Mouse (Mus musculus) Patski (cell line): ENCODE data around the gene Rpl26. TPM values are rescaled to one million over a fixed set of nuclear protein-coding genes. Genes with fewer than 3 reads are reported as not detected.

Experiments used
- ATAC-seq: fragments of 100-300 bp; one replicate; pipeline ENCODE4 v1.8.0; 2021
- CTCF ChIA-PET: fragments of 350-600 bp; sonication (Branson Sonifier 250); formaldehyde crosslinking; loops from one replicate; lab custom pipeline; 2022; ENCODE audit warnings: inconsistent platforms; lab: Charles Lee
- POLR2A ChIA-PET: fragments of 350-600 bp; sonication (Branson Sonifier 250); formaldehyde crosslinking; loops from one replicate; lab custom pipeline; 2022; ENCODE audit warnings: antibody characterized with exemption, inconsistent platforms; lab: Charles Lee
- DNase-seq: peaks from one replicate; pipeline ENCODE4 v3.0.0-alpha.2; 2011; ENCODE audit warnings: low read depth, low spot score
- H3K27me3 ChIP-seq: fragments of 371-371 bp; one replicate; pipeline ENCODE4 v1.5.1; 2021
- CTCF ChIP-seq: fragments of 100-300 bp; IDR thresholded peaks from one replicate; pipeline ENCODE4 v1.5.1; 2021
- in situ Hi-C: fragments of 300-500 bp; cut with MboI; formaldehyde crosslinking; loops from 3 replicates; pipeline ENCODE4 v1.11.1; 2018; ENCODE audit warnings: low pct_unique_long_range_greater_than_20kb, mixed read lengths
- polyA plus RNA-seq: library from polyadenylated mRNA; unstranded; gene quantifications from one replicate; pipeline ENCODE4 v1.2.3, GENCODE M21; 2021

Rpl26 gene
- polyA plus RNA-seq, 1 experiment from 2014 or later: 909 TPM

GRCm38 (mm10) chr11:68886091-68886490 lies 15.3 kb upstream of the Rpl26 start:
- DNase-seq: no peak
- ChIA-PET POLR2A (no interaction called here), CTCF (interaction anchor here (1.0 to 2.0 kb wide), 2 partner anchors 11 to 61 kb away, joined by 3 to 5 read pairs; no protein-coding TSS in a partner anchor)
- H3K27me3 ChIP-seq: peaks cover 8% of the 10 kb centered on the region
- in situ Hi-C loops: no loop called here
- ATAC-seq: no peak
- no peak for TF ChIP-seq CTCF

GRCm38 (mm10) chr11:68888253-68888652 lies 13.1 kb upstream of the Rpl26 start, which contains the start of gene Rnf222:
TSS of gene Rnf222 (plus strand) at chr11:68888553.
- no peak for ATAC-seq
- TF ChIP-seq CTCF: no peak
- DNase-seq: no peak
- H3K27me3 ChIP-seq: peaks cover 12% of the 10 kb centered on the region
- in situ Hi-C loops: no loop called here
- POLR2A ChIA-PET: no interaction called here
- CTCF ChIA-PET: interaction anchor here (2.0 kb wide), 1 partner anchor 13 kb away, joined by 5 read pairs; no protein-coding TSS in a partner anchor

- ChIA-PET CTCF (interaction anchor here (2.1 to 2.2 kb wide), 2 partner anchors 14 to 17 kb away, joined by 4 to 6 read pairs; partner anchors contain the start of gene Ndel1), POLR2A (no interaction called here)
- DNase-seq (no peak), ATAC-seq (no peak)
- in situ Hi-C loops: no loop called here
- peaks cover 12% of the 10 kb centered on the region for H3K27me3 ChIP-seq
- TF ChIP-seq CTCF: no peak
Observed at GRCm38 (mm10) chr11:68888653-68889052, 12.7 kb upstream of the Rpl26 start.

GRCm38 (mm10) chr11:68890625-68891024 lies 10.8 kb upstream of the Rpl26 start:
- TF ChIP-seq CTCF: no peak
- H3K27me3 ChIP-seq: peaks cover 11% of the 10 kb centered on the region
- in situ Hi-C loops: no loop called here
- DNase-seq (no peak), ATAC-seq (no peak)
- CTCF ChIA-PET: interaction anchor here (1.1 to 2.2 kb wide), 3 partner anchors 16 to 19 kb away, joined by 3 to 6 read pairs (median 4); partner anchors contain the start of gene Ndel1
- POLR2A ChIA-PET: no interaction called here

- POLR2A ChIA-PET: no interaction called here
- in situ Hi-C loops: no loop called here
- CTCF ChIA-PET: interaction anchor here (1.1 to 1.6 kb wide), 3 partner anchors 9 to 137 kb away, joined by 3 to 4 read pairs (median 3); no protein-coding TSS in a partner anchor
Observed at GRCm38 (mm10) chr11:68891823-68892222, 9.6 kb upstream of the Rpl26 start.

GRCm38 (mm10) chr11:68892233-68892832 lies 9.1 kb upstream of the Rpl26 start:
- peaks cover 13% of the 10 kb centered on the region for H3K27me3 ChIP-seq
- no peak for TF ChIP-seq CTCF
- no peak for DNase-seq
- in situ Hi-C loops: no loop called here
- ChIA-PET POLR2A (no interaction called here), CTCF (interaction anchor here (0.6 to 1.6 kb wide), 3 partner anchors 10 to 138 kb away, joined by 3 to 4 read pairs (median 3); no protein-coding TSS in a partner anchor)
- ATAC-seq: no peak

More at GRCm38 (mm10) chr11:68891823-68892222, 9.6 kb upstream of the Rpl26 start:
- TF ChIP-seq CTCF: no peak
- ATAC-seq (no peak), DNase-seq (no peak)
- H3K27me3 ChIP-seq: peaks cover 13% of the 10 kb centered on the region

GRCm38 (mm10) chr11:68893911-68894464 lies 7.4 kb upstream of the Rpl26 start:
- ChIA-PET CTCF (interaction anchor here (1.2 kb wide), 1 partner anchor 19 kb away, joined by 3 read pairs; no protein-coding TSS in a partner anchor), POLR2A (no interaction called here)
- peaks cover 9% of the 10 kb centered on the region for H3K27me3 ChIP-seq
- no peak for TF ChIP-seq CTCF
- no peak for ATAC-seq
- DNase-seq: no peak
- in situ Hi-C loops: no loop called here

- in situ Hi-C loops: no loop called here
- ChIA-PET POLR2A (no interaction called here), CTCF (no interaction called here)
- no peak for ATAC-seq
- TF ChIP-seq CTCF: no peak
- DNase-seq: no peak
- H3K27me3 ChIP-seq: peaks cover 9% of the 10 kb centered on the region
Observed at GRCm38 (mm10) chr11:68896247-68896646, 5.1 kb upstream of the Rpl26 start.

GRCm38 (mm10) chr11:68897120-68897519 lies 4.3 kb upstream of the Rpl26 start:
- H3K27me3 ChIP-seq: peaks cover 9% of the 10 kb centered on the region
- TF ChIP-seq CTCF: peak; percentile 92
- POLR2A ChIA-PET: no interaction called here
- in situ Hi-C loops: no loop called here
- ATAC-seq: no peak
- CTCF ChIA-PET: no interaction called here
- peak; percentile 6 for DNase-seq

GRCm38 (mm10) chr11:68897838-68898237 lies 3.5 kb upstream of the Rpl26 start:
- POLR2A ChIA-PET: no interaction called here
- in situ Hi-C loops: no loop called here
- DNase-seq (no peak), ATAC-seq (no peak)
- no peak for TF ChIP-seq CTCF
- peaks cover 5% of the 10 kb centered on the region for H3K27me3 ChIP-seq
- CTCF ChIA-PET: no interaction called here

GRCm38 (mm10) chr11:68898790-68899189 lies 2.6 kb upstream of the Rpl26 start:
- TF ChIP-seq CTCF: no peak
- in situ Hi-C loops: no loop called here
- ChIA-PET POLR2A (interaction anchor here (1.1 kb wide), 1 partner anchor 46 kb away, joined by 4 read pairs; no protein-coding TSS in a partner anchor), CTCF (interaction anchor here (1.3 kb wide), 1 partner anchor 24 kb away, joined by 3 read pairs; no protein-coding TSS in a partner anchor)
- no peak for DNase-seq
- H3K27me3 ChIP-seq: peaks cover 5% of the 10 kb centered on the region
- no peak for ATAC-seq
